Mouse (Mus musculus) intestine, embryonic 15.5 days (tissue): ENCODE measurements around the gene Cnfn. TPM values are rescaled to one million over a fixed set of nuclear protein-coding genes. Genes with fewer than 3 reads are reported as not detected.

Experiments used
- ATAC-seq: fragments of 200-750 bp; cut with Nextera tagmentation; 2 replicates; pipeline ENCODE4 v1.8.0; 2017; ENCODE audit warnings: moderate TSS enrichment, moderate library complexity
- H3K27ac ChIP-seq: fragments of 300-500 bp; sonication (generic); 2 replicates; pipeline ENCODE4 v1.5.1; 2015; ENCODE audit warnings: mild to moderate bottlenecking, inconsistent platforms
- H3K27me3 ChIP-seq: fragments of 300-500 bp; sonication (generic); replicated peaks from 2 replicates; pipeline ENCODE4 v1.6.1; 2015; ENCODE audit warnings: inconsistent platforms
- H3K36me3 ChIP-seq: fragments of 300-500 bp; sonication (generic); 2 replicates; pipeline ENCODE4 v1.6.1; 2015; ENCODE audit warnings: inconsistent platforms
- H3K4me1 ChIP-seq: fragments of 300-500 bp; sonication (generic); replicated peaks from 2 replicates; pipeline ENCODE4 v1.6.1; 2015; ENCODE audit warnings: inconsistent platforms
- H3K4me2 ChIP-seq: fragments of 300-500 bp; sonication (generic); replicated peaks from 2 replicates; pipeline ENCODE4 v1.6.1; 2015; ENCODE audit warnings: mild to moderate bottlenecking, inconsistent platforms
- H3K4me3 ChIP-seq: fragments of 300-500 bp; sonication (generic); replicated peaks from 2 replicates; pipeline ENCODE4 v1.5.1; 2015; ENCODE audit warnings: inconsistent platforms
- H3K9ac ChIP-seq: fragments of 300-500 bp; sonication (generic); 2 replicates; pipeline ENCODE4 v1.6.1; 2015; ENCODE audit warnings: inconsistent platforms
- H3K9me3 ChIP-seq: fragments of 300-500 bp; sonication (generic); 2 replicates; pipeline ENCODE4 v1.6.1; 2016; ENCODE audit warnings: inconsistent platforms
- WGBS: fragments of 180-500 bp; shearing (Covaris S2); methylation state at CpG from one replicate; pipeline ENCODE4 v1.1.7; 2015; 5-methylcytosine and 5-hydroxymethylcytosine counted together
- polyA plus RNA-seq: library from polyadenylated mRNA; unstranded; fragments of >200 nt; fragmentation: Nextera tagmentation; extraction: Ambion mirVana; gene quantifications from 2 replicates; pipeline ENCODE4 v1.2.1, GENCODE M21; 2015

The Cnfn gene
- polyA plus RNA-seq, 1 experiment from 2014 or later, result 0.63 TPM

GRCm38 (mm10) chr7:25377100-25377700 is 7.7 kb upstream of the Cnfn start:
- peak overlapping the region; percentile 15; the same call in 1 of the 2 replicates for H3K4me3 ChIP-seq

GRCm38 (mm10) chr7:25376556-25376955 is 7.0 kb upstream of the Cnfn start:
- peaks cover 22% of the 10 kb centered on the region for H3K4me1 ChIP-seq
- peak overlapping the region; percentile 15 for H3K4me3 ChIP-seq
- ATAC-seq, result peak; percentile 73
- 5% methylated on average over 17 of the region's 17 CpGs for WGBS
- H3K9me3 ChIP-seq, result no peaks in the 10 kb centered on the region
- H3K9ac ChIP-seq, result no peak overlapping the region
- peak overlapping the region; percentile 48 for H3K4me2 ChIP-seq
- H3K27me3 ChIP-seq, result no peaks in the 10 kb centered on the region
- no peak overlapping the region for H3K27ac ChIP-seq
- H3K36me3 ChIP-seq, result no peaks in the 10 kb centered on the region

More at GRCm38 (mm10) chr7:25377100-25377700, 7.7 kb upstream of the Cnfn start:
- Histone ChIP-seq H3K9me3 (no peaks in the 10 kb centered on the region), H3K27me3 (no peaks in the 10 kb centered on the region), H3K9ac (peak overlapping the region; percentile 32; the same call in 1 of the 2 replicates), H3K27ac (no peak overlapping the region), H3K4me2 (peak overlapping the region; percentile 48), H3K36me3 (no peaks in the 10 kb centered on the region; the same call in 1 of the 2 replicates), H3K4me1 (peaks cover 22% of the 10 kb centered on the region)
- peak; percentile 4; the same call in 1 of the 2 replicates for ATAC-seq
- 54% methylated on average over 8 of the region's 8 CpGs for WGBS

GRCm38 (mm10) chr7:25372441-25372840 is 2.9 kb upstream of the Cnfn start:
- WGBS, result 83% methylated on average over 5 of the region's 5 CpGs
- Histone ChIP-seq H3K27ac (no peak overlapping the region), H3K4me1 (peaks cover 13% of the 10 kb centered on the region; the same call in 1 of the 2 replicates), H3K36me3 (no peaks in the 10 kb centered on the region), H3K4me2 (no peak overlapping the region), H3K4me3 (no peak overlapping the region), H3K27me3 (peaks cover 27% of the 10 kb centered on the region), H3K9ac (no peak overlapping the region), H3K9me3 (no peaks in the 10 kb centered on the region)
- no peak for ATAC-seq

GRCm38 (mm10) chr7:25368333-25368732 is 1.2 kb downstream of the Cnfn start:
- Histone ChIP-seq H3K27ac (no peak overlapping the region), H3K9me3 (no peaks in the 10 kb centered on the region), H3K36me3 (no peaks in the 10 kb centered on the region), H3K9ac (no peak overlapping the region), H3K4me1 (peaks cover 4% of the 10 kb centered on the region; the same call in 1 of the 2 replicates), H3K4me3 (no peak overlapping the region), H3K27me3 (peaks cover 42% of the 10 kb centered on the region), H3K4me2 (no peak overlapping the region)
- no peak for ATAC-seq
- WGBS, result 24% methylated on average over 12 of the region's 12 CpGs

- Histone ChIP-seq H3K27ac (no peak overlapping the region), H3K9ac (peak overlapping the region; percentile 21; the same call in 1 of the 2 replicates), H3K9me3 (no peaks in the 10 kb centered on the region), H3K27me3 (peaks cover 42% of the 10 kb centered on the region), H3K4me2 (no peak overlapping the region; the same call in 1 of the 2 replicates), H3K4me3 (no peak overlapping the region), H3K4me1 (peaks cover 4% of the 10 kb centered on the region; the same call in 1 of the 2 replicates), H3K36me3 (no peaks in the 10 kb centered on the region)
- no peak for ATAC-seq
- WGBS, result 3% methylated on average over 33 of the region's 33 CpGs
Observed at GRCm38 (mm10) chr7:25367632-25368293, 1.8 kb downstream of the Cnfn start.

- H3K27ac ChIP-seq, result no peak overlapping the region
- no peak overlapping the region for H3K9ac ChIP-seq
- H3K36me3 ChIP-seq, result no peaks in the 10 kb centered on the region; the same call in 1 of the 2 replicates
- H3K9me3 ChIP-seq, result no peaks in the 10 kb centered on the region
- H3K4me3 ChIP-seq, result no peak overlapping the region
- WGBS, result 49% methylated on average over 13 of the region's 13 CpGs
- H3K4me1 ChIP-seq, result peaks cover 4% of the 10 kb centered on the region; the same call in 1 of the 2 replicates
- ATAC-seq, result no peak
- peaks cover 42% of the 10 kb centered on the region for H3K27me3 ChIP-seq
- no peak overlapping the region for H3K4me2 ChIP-seq
Observed at GRCm38 (mm10) chr7:25365937-25366625, 3.4 kb downstream of the Cnfn start.

- Histone ChIP-seq H3K9me3 (no peaks in the 10 kb centered on the region), H3K36me3 (peaks cover 9% of the 10 kb centered on the region), H3K27me3 (peaks cover 27% of the 10 kb centered on the region), H3K4me2 (no peak overlapping the region), H3K27ac (no peak overlapping the region), H3K4me3 (no peak overlapping the region), H3K9ac (no peak overlapping the region), H3K4me1 (peaks cover 4% of the 10 kb centered on the region; the same call in 1 of the 2 replicates)
- ATAC-seq, result no peak
- WGBS, result 93% methylated on average over 17 of the region's 17 CpGs
Observed at GRCm38 (mm10) chr7:25363632-25364031, 5.9 kb downstream of the Cnfn start.

GRCm38 (mm10) chr7:25363151-25363550 is 6.4 kb downstream of the Cnfn start:
- no peak overlapping the region for H3K27ac ChIP-seq
- ATAC-seq, result no peak
- no peak overlapping the region for H3K4me2 ChIP-seq
- H3K27me3 ChIP-seq, result peaks cover 22% of the 10 kb centered on the region
- no peak overlapping the region for H3K9ac ChIP-seq
- H3K9me3 ChIP-seq, result no peaks in the 10 kb centered on the region
- peaks cover 9% of the 10 kb centered on the region for H3K36me3 ChIP-seq
- 83% methylated on average over 19 of the region's 19 CpGs for WGBS
- peaks cover 4% of the 10 kb centered on the region; the same call in 1 of the 2 replicates for H3K4me1 ChIP-seq
- no peak overlapping the region for H3K4me3 ChIP-seq

- 82% methylated on average over 19 of the region's 19 CpGs for WGBS
- no peak overlapping the region for H3K27ac ChIP-seq
- H3K4me2 ChIP-seq, result no peak overlapping the region
- H3K4me3 ChIP-seq, result no peak overlapping the region
- no peaks in the 10 kb centered on the region for H3K9me3 ChIP-seq
- H3K9ac ChIP-seq, result no peak overlapping the region
- H3K36me3 ChIP-seq, result peaks cover 12% of the 10 kb centered on the region
- peak; percentile 36; the same call in 1 of the 2 replicates for ATAC-seq
- H3K27me3 ChIP-seq, result no peaks in the 10 kb centered on the region
- no peaks in the 10 kb centered on the region for H3K4me1 ChIP-seq
Observed at GRCm38 (mm10) chr7:25358721-25359206, 10.8 kb downstream of the Cnfn start.

GRCm38 (mm10) chr7:25348861-25349260 is 20.7 kb downstream of the Cnfn start:
- WGBS, result 88% methylated on average over 8 of the region's 8 CpGs
- H3K4me1 ChIP-seq, result no peaks in the 10 kb centered on the region
- H3K9me3 ChIP-seq, result no peaks in the 10 kb centered on the region
- H3K27me3 ChIP-seq, result no peaks in the 10 kb centered on the region
- peaks cover 30% of the 10 kb centered on the region for H3K36me3 ChIP-seq
- H3K27ac ChIP-seq, result no peak overlapping the region
- no peak overlapping the region for H3K9ac ChIP-seq
- no peak overlapping the region for H3K4me3 ChIP-seq
- no peak overlapping the region for H3K4me2 ChIP-seq
- no peak for ATAC-seq

GRCm38 (mm10) chr7:25341000-25341784 is 28.3 kb downstream of the Cnfn start:
- H3K27ac ChIP-seq, result no peak overlapping the region
- WGBS, result 86% methylated on average over 20 of the region's 20 CpGs
- no peaks in the 10 kb centered on the region for H3K4me1 ChIP-seq
- 0 out of 2 replicates have a peak, but pooled peaks cover 3% of the 10 kb centered on the region for H3K36me3 ChIP-seq
- no peak overlapping the region for H3K9ac ChIP-seq
- no peaks in the 10 kb centered on the region for H3K27me3 ChIP-seq
- H3K9me3 ChIP-seq, result no peaks in the 10 kb centered on the region
- no peak overlapping the region for H3K4me2 ChIP-seq
- H3K4me3 ChIP-seq, result no peak overlapping the region
- ATAC-seq, result no peak
